Mouse (Mus musculus): Measurements from ENCODE around the gene Kcnh1. TPM values are rescaled to one million over a fixed set of nuclear protein-coding genes. Genes with fewer than 3 reads are reported as not detected.

The Kcnh1 gene
- polyA plus RNA-seq, 1 experiment from 2014 or later = not detected

- TF ChIP-seq EP300 (IDR thresholded peaks at IDR 0.05; ENCODE audit: low read depth) (no peak), CTCF (IDR thresholded peaks at IDR 0.05; ENCODE audit: low read depth) (no peak)
- WGBS (ENCODE audit: insufficient replicate concordance) = 83% methylated on average over 11 of the region's 11 CpGs
- Histone ChIP-seq H3K27ac (ENCODE audit: low read depth) (no peak overlapping the region), H3K4me1 (ENCODE audit: insufficient read depth) (no peaks in the 10 kb centered on the region), H3K36me3 (replicated peaks; ENCODE audit: insufficient read depth, low read length) (no peaks in the 10 kb centered on the region), H3K4me3 (ENCODE audit: low read depth, low read length) (no peak overlapping the region), H3K9me3 (ENCODE audit: low read length) (no peaks in the 10 kb centered on the region), H3K4me2 (ENCODE audit: low read depth, low read length) (no peak overlapping the region), H3K9ac (replicated peaks) (no peak overlapping the region), H3K27me3 (ENCODE audit: insufficient read depth, low read length) (peaks cover 37% of the 10 kb centered on the region)
- DNase-seq (no peak), ATAC-seq (no peak)
Observed at GRCm38 (mm10) chr1:192189771-192190170, 803 bp upstream of the Kcnh1 start.

GRCm38 (mm10) chr1:192191322-192191639 lies 707 bp downstream of the Kcnh1 start:
- WGBS (ENCODE audit: insufficient replicate concordance) = 7% methylated on average over 13 of the region's 13 CpGs
- ATAC-seq (no peak), DNase-seq (no peak)
- no peak overlapping the region for H3K4me2 ChIP-seq (ENCODE audit: low read depth, low read length)
- no peak overlapping the region for H3K27ac ChIP-seq (ENCODE audit: low read depth)
- peaks cover 37% of the 10 kb centered on the region for H3K27me3 ChIP-seq (ENCODE audit: insufficient read depth, low read length)
- no peak overlapping the region for H3K9ac ChIP-seq (replicated peaks)
- TF ChIP-seq EP300 (IDR thresholded peaks at IDR 0.05; ENCODE audit: low read depth) (no peak), CTCF (IDR thresholded peaks at IDR 0.05; ENCODE audit: low read depth) (no peak)
- H3K4me1 ChIP-seq (ENCODE audit: insufficient read depth) = no peaks in the 10 kb centered on the region
- H3K4me3 ChIP-seq (ENCODE audit: low read depth, low read length) = no peak overlapping the region
- H3K9me3 ChIP-seq (ENCODE audit: low read length) = no peaks in the 10 kb centered on the region
- no peaks in the 10 kb centered on the region for H3K36me3 ChIP-seq (replicated peaks; ENCODE audit: insufficient read depth, low read length)

GRCm38 (mm10) chr1:192191859-192192258 lies 1.3 kb downstream of the Kcnh1 start:
- H3K4me2 ChIP-seq (ENCODE audit: low read depth, low read length) = no peak overlapping the region
- TF ChIP-seq CTCF (IDR thresholded peaks at IDR 0.05; ENCODE audit: low read depth) = no peak
- TF ChIP-seq EP300 (IDR thresholded peaks at IDR 0.05; ENCODE audit: low read depth) = no peak

GRCm38 (mm10) chr1:192192710-192193109 lies 2.1 kb downstream of the Kcnh1 start:
- Histone ChIP-seq H3K4me3 (ENCODE audit: low read depth, low read length) (no peak overlapping the region), H3K4me1 (ENCODE audit: insufficient read depth) (no peaks in the 10 kb centered on the region), H3K27ac (ENCODE audit: low read depth) (no peak overlapping the region), H3K27me3 (ENCODE audit: insufficient read depth, low read length) (peaks cover 37% of the 10 kb centered on the region), H3K9me3 (ENCODE audit: low read length) (no peaks in the 10 kb centered on the region), H3K9ac (replicated peaks) (no peak overlapping the region), H3K4me2 (ENCODE audit: low read depth, low read length) (no peak overlapping the region), H3K36me3 (replicated peaks; ENCODE audit: insufficient read depth, low read length) (no peaks in the 10 kb centered on the region)
- no peak for ATAC-seq
- WGBS (ENCODE audit: insufficient replicate concordance) = 62% methylated on average over 9 of the region's 9 CpGs
- DNase-seq = no peak
- TF ChIP-seq EP300 (IDR thresholded peaks at IDR 0.05; ENCODE audit: low read depth) (no peak), CTCF (IDR thresholded peaks at IDR 0.05; ENCODE audit: low read depth) (no peak)

More at GRCm38 (mm10) chr1:192191859-192192258, 1.3 kb downstream of the Kcnh1 start:
- no peaks in the 10 kb centered on the region for H3K9me3 ChIP-seq (ENCODE audit: low read length)
- no peak overlapping the region for H3K4me3 ChIP-seq (ENCODE audit: low read depth, low read length)
- no peaks in the 10 kb centered on the region for H3K4me1 ChIP-seq (ENCODE audit: insufficient read depth)
- H3K27ac ChIP-seq (ENCODE audit: low read depth) = no peak overlapping the region
- H3K36me3 ChIP-seq (replicated peaks; ENCODE audit: insufficient read depth, low read length) = no peaks in the 10 kb centered on the region
- H3K27me3 ChIP-seq (ENCODE audit: insufficient read depth, low read length) = peaks cover 37% of the 10 kb centered on the region
- no peak overlapping the region for H3K9ac ChIP-seq (replicated peaks)
- ATAC-seq (no peak), DNase-seq (no peak)
- WGBS (ENCODE audit: insufficient replicate concordance) = 53% methylated on average over 8 of the region's 8 CpGs

- 74% methylated on average over 14 of the region's 14 CpGs for WGBS (ENCODE audit: insufficient replicate concordance)
- ATAC-seq (no peak), DNase-seq (no peak)
- TF ChIP-seq CTCF (IDR thresholded peaks at IDR 0.05; ENCODE audit: low read depth) (no peak), EP300 (IDR thresholded peaks at IDR 0.05; ENCODE audit: low read depth) (no peak)
- no peak overlapping the region for H3K9ac ChIP-seq (replicated peaks)
- H3K4me1 ChIP-seq (ENCODE audit: insufficient read depth) = no peaks in the 10 kb centered on the region
- H3K27me3 ChIP-seq (ENCODE audit: insufficient read depth, low read length) = peaks cover 34% of the 10 kb centered on the region
- H3K4me2 ChIP-seq (ENCODE audit: low read depth, low read length) = no peak overlapping the region
- no peaks in the 10 kb centered on the region for H3K36me3 ChIP-seq (replicated peaks; ENCODE audit: insufficient read depth, low read length)
- no peak overlapping the region for H3K4me3 ChIP-seq (ENCODE audit: low read depth, low read length)
- H3K9me3 ChIP-seq (ENCODE audit: low read length) = no peaks in the 10 kb centered on the region
- H3K27ac ChIP-seq (ENCODE audit: low read depth) = no peak overlapping the region
Observed at GRCm38 (mm10) chr1:192193656-192194055, 3.1 kb downstream of the Kcnh1 start.

GRCm38 (mm10) chr1:192197495-192197894 lies 6.9 kb downstream of the Kcnh1 start:
- WGBS (ENCODE audit: insufficient replicate concordance) = 57% methylated on average over 10 of the region's 10 CpGs
- ATAC-seq = no peak
- no peak overlapping the region for H3K4me2 ChIP-seq (ENCODE audit: low read depth, low read length)
- TF ChIP-seq EP300 (IDR thresholded peaks at IDR 0.05; ENCODE audit: low read depth) (no peak), CTCF (IDR thresholded peaks at IDR 0.05; ENCODE audit: low read depth) (no peak)
- 0 out of 2 replicates have a peak, but pooled peaks cover 3% of the 10 kb centered on the region for H3K27me3 ChIP-seq (ENCODE audit: insufficient read depth, low read length)
- DNase-seq = no peak
- no peak overlapping the region for H3K27ac ChIP-seq (ENCODE audit: low read depth)
- H3K4me1 ChIP-seq (ENCODE audit: insufficient read depth) = no peaks in the 10 kb centered on the region
- no peaks in the 10 kb centered on the region for H3K36me3 ChIP-seq (replicated peaks; ENCODE audit: insufficient read depth, low read length)
- no peaks in the 10 kb centered on the region for H3K9me3 ChIP-seq (ENCODE audit: low read length)
- no peak overlapping the region for H3K4me3 ChIP-seq (ENCODE audit: low read depth, low read length)
- H3K9ac ChIP-seq (replicated peaks) = no peak overlapping the region

- no peak overlapping the region for H3K27ac ChIP-seq (ENCODE audit: low read depth)
- ATAC-seq = no peak
- WGBS (ENCODE audit: insufficient replicate concordance) = 24% methylated on average over 1 of the region's 1 CpGs
Observed at GRCm38 (mm10) chr1:192202936-192203335, 12.4 kb downstream of the Kcnh1 start.

More at GRCm38 (mm10) chr1:192202936-192203335, 12.4 kb downstream of the Kcnh1 start:
- DNase-seq = no peak
- H3K9me3 ChIP-seq (ENCODE audit: low read length) = no peaks in the 10 kb centered on the region
- TF ChIP-seq EP300 (IDR thresholded peaks at IDR 0.05; ENCODE audit: low read depth) = no peak
- TF ChIP-seq CTCF (IDR thresholded peaks at IDR 0.05; ENCODE audit: low read depth) = no peak
- no peaks in the 10 kb centered on the region for H3K4me1 ChIP-seq (ENCODE audit: insufficient read depth)
- H3K27me3 ChIP-seq (ENCODE audit: insufficient read depth, low read length) = no peaks in the 10 kb centered on the region
- no peak overlapping the region for H3K4me2 ChIP-seq (ENCODE audit: low read depth, low read length)
- no peak overlapping the region for H3K9ac ChIP-seq (replicated peaks)
- H3K36me3 ChIP-seq (replicated peaks; ENCODE audit: insufficient read depth, low read length) = no peaks in the 10 kb centered on the region
- H3K4me3 ChIP-seq (ENCODE audit: low read depth, low read length) = no peak overlapping the region

Measured in liver, postnatal 0 days (tissue).